Mouse (Mus musculus) NIH3T3 (cell line): ENCODE measurements around the gene Gpkow.
A peak's percentile ranks its signal among the peaks of the same experiment; 100 is the strongest.

Source experiments
- DNase-seq: peaks from one replicate; pipeline ENCODE4 v3.0.0-alpha.2; 2012; ENCODE audit warnings: low read depth

The Gpkow gene

GRCm38 (mm10) chrX:7745429-7745828, 48.5 kb downstream of the Gpkow start:
- no peak for DNase-seq

GRCm38 (mm10) chrX:7750432-7751116, 53.6 kb downstream of the Gpkow start, which contains the start of gene Ccdc120:
TSS of gene Ccdc120 (minus strand) at chrX:7750905.
- DNase-seq = peak; percentile 88

GRCm38 (mm10) chrX:7753627-7754026, 56.7 kb downstream of the Gpkow start:
- DNase-seq = peak; percentile 68
